Mouse (Mus musculus) limb, embryonic 13.5 days (tissue): ENCODE measurements around the gene Ncoa1. TPM values are rescaled to one million over a fixed set of nuclear protein-coding genes. Genes with fewer than 3 reads are reported as not detected.
"Not testable (repeated sequence)": the region's sequence is repeated elsewhere in the genome, so short reads cannot be mapped to it uniquely, and the experiment has no call there.

Experiments
- ATAC-seq: fragments of 200-750 bp; cut with Nextera tagmentation; 2 replicates; pipeline ENCODE4 v1.8.0; 2017; ENCODE audit warnings: low read depth, moderate number of reproducible peaks, moderate TSS enrichment; ENCODE audit not compliant: low FRiP score
- H3K27ac ChIP-seq: fragments of 300-500 bp; sonication (generic); 2 replicates; pipeline ENCODE4 v1.5.1; 2015; ENCODE audit warnings: inconsistent platforms, mild to moderate bottlenecking, moderate library complexity
- H3K27me3 ChIP-seq: fragments of 300-500 bp; sonication (generic); 2 replicates; pipeline ENCODE4 v1.6.1; 2015; ENCODE audit warnings: mild to moderate bottlenecking, inconsistent platforms
- H3K36me3 ChIP-seq: fragments of 300-500 bp; sonication (generic); 2 replicates; pipeline ENCODE4 v1.6.1; 2015; ENCODE audit warnings: inconsistent platforms, mild to moderate bottlenecking, moderate library complexity
- H3K4me1 ChIP-seq: fragments of 300-500 bp; sonication (generic); 2 replicates; pipeline ENCODE4 v1.6.1; 2015; ENCODE audit warnings: inconsistent platforms
- H3K4me2 ChIP-seq: fragments of 300-500 bp; sonication (generic); replicated peaks from 2 replicates; pipeline ENCODE4 v1.6.1; 2015; ENCODE audit warnings: inconsistent platforms, mild to moderate bottlenecking, moderate library complexity
- H3K4me3 ChIP-seq: fragments of 300-500 bp; sonication (generic); 2 replicates; pipeline ENCODE4 v1.5.1; 2015; ENCODE audit warnings: moderate library complexity, mild to moderate bottlenecking, inconsistent platforms
- H3K9ac ChIP-seq: fragments of 300-500 bp; sonication (generic); 2 replicates; pipeline ENCODE4 v1.6.1; 2015; ENCODE audit warnings: mild to moderate bottlenecking, inconsistent platforms
- H3K9me3 ChIP-seq: fragments of 300-500 bp; sonication (generic); 2 replicates; pipeline ENCODE4 v1.6.1; 2016; ENCODE audit warnings: inconsistent platforms
- WGBS: fragments of 180-500 bp; shearing (Covaris S2); methylation state at CpG from one replicate; pipeline ENCODE4 v1.1.7; 2015; 5-methylcytosine and 5-hydroxymethylcytosine counted together
- polyA plus RNA-seq: library from polyadenylated mRNA; unstranded; fragments of >200 nt; fragmentation: Nextera tagmentation; extraction: Ambion mirVana; gene quantifications from 2 replicates; pipeline ENCODE4 v1.2.1, GENCODE M21; 2015

The Ncoa1 gene
- polyA plus RNA-seq, 1 experiment from 2014 or later, result 9.7 TPM

GRCm38 (mm10) chr12:4469115-4469514 lies 7.9 kb downstream of the Ncoa1 start:
- H3K27me3 ChIP-seq, result no peaks in the 10 kb centered on the region
- no peak overlapping the region for H3K4me3 ChIP-seq
- no peaks in the 10 kb centered on the region for H3K36me3 ChIP-seq
- peaks cover 15% of the 10 kb centered on the region for H3K4me1 ChIP-seq
- H3K4me2 ChIP-seq, result no peak overlapping the region
- no peaks in the 10 kb centered on the region for H3K9me3 ChIP-seq
- no peak overlapping the region for H3K9ac ChIP-seq
- H3K27ac ChIP-seq, result no peak overlapping the region
- ATAC-seq, result no peak
- 55% methylated on average over 2 of the region's 2 CpGs for WGBS

DNA sequence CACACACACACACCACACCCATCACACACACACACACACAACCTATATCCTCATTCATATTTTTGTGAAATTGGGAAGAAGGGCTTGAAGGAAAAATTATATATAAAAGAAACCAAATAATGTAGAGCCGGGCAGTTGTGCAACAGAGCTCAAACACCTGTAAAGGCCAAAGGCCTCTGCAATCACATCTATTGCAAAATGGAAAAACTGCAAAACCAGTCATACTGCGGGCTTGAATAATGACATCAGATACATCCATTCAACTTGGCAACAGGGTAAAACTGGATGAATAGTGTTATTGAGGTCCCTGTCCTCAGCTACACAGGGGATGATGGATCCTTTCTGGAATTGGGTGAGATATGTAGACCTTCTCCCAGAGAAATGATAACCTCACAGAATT lies 13.3 kb downstream of the Ncoa1 start:
- WGBS, result 89% methylated on average over 2 of the region's 2 CpGs
- no peaks in the 10 kb centered on the region for H3K27me3 ChIP-seq
- no peak overlapping the region for H3K9ac ChIP-seq
- H3K4me2 ChIP-seq, result no peak overlapping the region
- H3K27ac ChIP-seq, result no peak overlapping the region
- H3K4me1 ChIP-seq, result no peaks in the 10 kb centered on the region
- no peaks in the 10 kb centered on the region; the same call in 1 of the 2 replicates for H3K36me3 ChIP-seq
- H3K9me3 ChIP-seq, result no peaks in the 10 kb centered on the region
- no peak overlapping the region for H3K4me3 ChIP-seq
- ATAC-seq, result no peak

GRCm38 (mm10) chr12:4462420-4462819 lies 14.6 kb downstream of the Ncoa1 start:
- Histone ChIP-seq H3K9ac (no peak overlapping the region), H3K4me2 (no peak overlapping the region), H3K36me3 (no peaks in the 10 kb centered on the region; the same call in 1 of the 2 replicates), H3K27me3 (no peaks in the 10 kb centered on the region), H3K9me3 (no peaks in the 10 kb centered on the region), H3K4me1 (no peaks in the 10 kb centered on the region), H3K27ac (no peak overlapping the region), H3K4me3 (no peak overlapping the region)
- WGBS, result 80% methylated on average over 1 of the region's 1 CpGs
- ATAC-seq, result no peak

DNA sequence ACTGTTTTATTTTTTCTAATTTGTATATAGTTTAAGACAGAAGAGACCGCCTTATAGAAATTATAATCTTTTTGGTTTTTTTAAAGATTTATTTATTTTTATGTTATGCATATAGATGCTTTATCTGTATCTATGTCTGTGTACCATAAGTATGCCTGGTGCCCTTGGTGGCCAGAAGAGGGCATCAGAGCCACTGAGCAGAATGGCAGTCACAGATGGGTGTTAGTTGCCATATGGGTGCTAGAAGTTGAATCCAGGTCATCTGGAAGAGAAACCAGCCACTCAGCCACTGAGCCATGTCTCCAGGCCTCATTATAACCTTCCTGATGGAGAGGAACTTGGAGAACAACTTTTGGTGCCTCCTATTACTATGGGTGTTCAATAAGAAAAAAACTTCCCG lies 16.0 kb downstream of the Ncoa1 start:
- no peak overlapping the region for H3K27ac ChIP-seq
- no peaks in the 10 kb centered on the region for H3K27me3 ChIP-seq
- H3K4me2 ChIP-seq, result no peak overlapping the region
- WGBS, result 95% methylated on average over 2 of the region's 2 CpGs
- no peak for ATAC-seq
- H3K4me3 ChIP-seq, result no peak overlapping the region
- H3K36me3 ChIP-seq, result no peaks in the 10 kb centered on the region; the same call in 1 of the 2 replicates
- H3K9me3 ChIP-seq, result no peaks in the 10 kb centered on the region
- no peak overlapping the region for H3K9ac ChIP-seq
- H3K4me1 ChIP-seq, result no peaks in the 10 kb centered on the region

GRCm38 (mm10) chr12:4454956-4455565 lies 21.9 kb downstream of the Ncoa1 start:
- no peak overlapping the region for H3K9ac ChIP-seq
- no peak overlapping the region for H3K27ac ChIP-seq
- no peak overlapping the region for H3K4me3 ChIP-seq
- H3K27me3 ChIP-seq, result no peaks in the 10 kb centered on the region
- no peak for ATAC-seq
- H3K9me3 ChIP-seq, result no peaks in the 10 kb centered on the region
- no peak overlapping the region for H3K4me2 ChIP-seq
- H3K36me3 ChIP-seq, result no peaks in the 10 kb centered on the region
- 86% methylated on average over 10 of the region's 10 CpGs for WGBS
- no peaks in the 10 kb centered on the region for H3K4me1 ChIP-seq

DNA sequence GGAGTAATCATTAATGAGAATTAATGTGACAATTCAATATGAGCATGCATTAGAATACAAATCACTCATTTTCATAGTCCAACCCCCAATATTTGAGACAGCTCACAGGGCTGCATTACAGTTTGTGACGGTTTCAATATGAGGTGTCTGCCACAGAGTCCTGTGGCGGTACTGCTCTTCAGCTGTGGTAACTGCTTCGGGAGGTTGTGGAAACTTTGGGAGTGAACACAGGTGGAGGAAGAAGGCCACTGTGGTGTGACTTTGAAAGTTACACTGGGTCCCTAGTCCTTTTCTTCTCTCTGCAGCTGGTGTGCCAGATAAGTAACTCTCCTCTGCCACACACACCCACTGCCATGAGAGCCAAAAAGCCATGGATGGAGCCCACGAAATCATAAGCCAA lies 22.7 kb downstream of the Ncoa1 start:
- 81% methylated on average over 4 of the region's 4 CpGs for WGBS

DNA sequence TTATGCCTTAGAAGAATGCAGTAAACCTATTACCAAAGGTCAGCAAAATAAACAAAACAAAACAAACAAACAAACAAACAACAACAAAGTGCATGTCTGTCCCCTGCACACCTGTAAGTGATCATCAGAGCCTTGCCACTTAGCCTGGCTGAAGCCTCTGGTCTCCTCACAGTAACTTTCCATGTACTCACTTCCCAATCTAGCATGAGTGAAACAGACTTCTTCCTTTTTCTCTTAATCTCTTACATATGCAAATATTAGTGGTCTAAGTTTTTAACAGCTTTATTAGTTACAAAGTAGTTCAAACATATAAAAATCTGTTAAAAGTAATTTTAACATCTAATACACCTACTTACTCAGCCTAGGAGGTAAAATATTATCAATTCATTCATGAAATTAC lies 24.7 kb downstream of the Ncoa1 start:
- no peak overlapping the region for H3K4me2 ChIP-seq
- no peak overlapping the region for H3K4me3 ChIP-seq
- H3K4me1 ChIP-seq, result no peaks in the 10 kb centered on the region
- no peak overlapping the region for H3K27ac ChIP-seq
- H3K9ac ChIP-seq, result no peak overlapping the region
- no peaks in the 10 kb centered on the region for H3K27me3 ChIP-seq
- H3K36me3 ChIP-seq, result no peaks in the 10 kb centered on the region
- no peak for ATAC-seq
- H3K9me3 ChIP-seq, result no peaks in the 10 kb centered on the region

More for the DNA sequence above, 22.7 kb downstream of the Ncoa1 start:
- Histone ChIP-seq H3K9ac (no peak overlapping the region), H3K36me3 (no peaks in the 10 kb centered on the region), H3K9me3 (no peaks in the 10 kb centered on the region), H3K27me3 (no peaks in the 10 kb centered on the region), H3K4me1 (no peaks in the 10 kb centered on the region), H3K27ac (no peak overlapping the region), H3K4me3 (no peak overlapping the region), H3K4me2 (no peak overlapping the region)
- no peak for ATAC-seq

DNA sequence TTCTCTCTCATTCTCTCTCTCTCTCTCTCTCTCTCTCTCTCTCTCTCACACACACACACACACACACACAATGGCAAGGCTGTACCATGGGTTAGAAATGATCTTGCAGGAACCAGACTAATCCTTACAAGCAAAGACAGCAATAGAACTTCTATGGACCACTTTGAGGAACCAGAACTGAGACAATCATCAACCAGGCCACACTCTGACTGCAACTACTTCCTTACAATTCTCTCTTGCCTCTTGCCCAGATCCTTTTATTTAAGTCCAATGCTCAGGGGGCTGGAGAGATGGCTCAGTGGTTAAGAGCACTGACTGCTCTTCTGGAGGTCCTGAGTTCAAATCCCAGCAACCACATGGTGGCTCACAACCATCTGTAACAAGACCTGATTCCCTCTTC lies 26.5 kb downstream of the Ncoa1 start:
- H3K9ac ChIP-seq, H3K4me1 ChIP-seq, ATAC-seq, H3K4me2 ChIP-seq, H3K4me3 ChIP-seq, H3K36me3 ChIP-seq, H3K9me3 ChIP-seq, H3K27ac ChIP-seq, H3K27me3 ChIP-seq: not testable (repeated sequence)

- Histone ChIP-seq H3K4me2 (no peak overlapping the region), H3K36me3 (no peaks in the 10 kb centered on the region), H3K9me3 (no peaks in the 10 kb centered on the region), H3K9ac (no peak overlapping the region), H3K4me1 (no peaks in the 10 kb centered on the region), H3K4me3 (no peak overlapping the region), H3K27ac (no peak overlapping the region), H3K27me3 (no peaks in the 10 kb centered on the region)
- no peak for ATAC-seq
- WGBS, result 85% methylated on average over 4 of the region's 4 CpGs
These were observed 28.8 kb downstream of the Ncoa1 start for GRCm38 (mm10) chr12:4448076-4448589.

DNA sequence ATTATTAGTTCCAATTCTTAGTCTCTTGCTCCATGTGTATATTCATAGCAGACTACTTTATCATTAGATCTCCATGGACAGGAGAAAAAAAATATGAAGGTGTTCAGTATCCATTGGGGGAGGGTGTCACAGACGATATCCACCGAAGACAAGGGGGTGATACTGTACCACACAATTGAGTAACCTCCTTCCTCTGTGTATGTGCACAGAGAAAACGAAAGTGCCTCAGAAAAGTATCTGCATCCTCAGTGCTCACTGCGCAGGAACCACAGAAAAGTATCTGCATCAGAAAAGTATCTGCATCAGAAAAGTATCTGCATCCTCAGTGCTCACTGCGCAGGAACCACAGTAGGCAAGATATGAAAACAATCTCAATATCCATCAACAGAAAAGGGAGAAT lies 32.0 kb downstream of the Ncoa1 start:
- Histone ChIP-seq H3K4me2 (no peak overlapping the region), H3K4me3 (no peak overlapping the region), H3K27ac (no peak overlapping the region), H3K27me3 (no peaks in the 10 kb centered on the region), H3K36me3 (no peaks in the 10 kb centered on the region), H3K9ac (no peak overlapping the region), H3K4me1 (no peaks in the 10 kb centered on the region), H3K9me3 (no peaks in the 10 kb centered on the region)
- no peak for ATAC-seq
- 87% methylated on average over 5 of the region's 5 CpGs for WGBS

DNA sequence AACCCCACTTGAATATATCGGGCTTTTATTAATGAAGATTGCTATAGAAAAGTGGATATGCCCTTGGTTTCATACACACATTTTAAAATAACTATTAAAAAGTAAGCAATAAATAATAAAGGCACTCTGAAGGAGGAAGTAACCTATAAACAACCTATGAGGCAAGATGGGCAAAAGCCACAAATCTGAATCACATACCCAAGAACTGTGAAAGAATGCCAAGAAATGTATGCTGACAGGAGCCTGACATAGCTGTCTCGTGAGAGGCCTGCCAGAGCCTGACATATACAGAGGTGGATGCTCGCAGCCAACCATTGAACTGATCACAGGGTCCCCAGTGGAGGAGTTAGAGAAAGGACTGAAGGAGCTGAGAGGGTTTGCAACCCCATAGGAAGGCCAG lies 35.5 kb downstream of the Ncoa1 start:
- H3K27ac ChIP-seq, result no peak overlapping the region
- H3K36me3 ChIP-seq, result no peaks in the 10 kb centered on the region
- H3K9ac ChIP-seq, result no peak overlapping the region
- ATAC-seq, result no peak
- no peak overlapping the region for H3K4me3 ChIP-seq
- no peaks in the 10 kb centered on the region for H3K9me3 ChIP-seq
- no peak overlapping the region for H3K4me2 ChIP-seq
- H3K27me3 ChIP-seq, result no peaks in the 10 kb centered on the region
- 79% methylated on average over 3 of the region's 3 CpGs for WGBS
- no peaks in the 10 kb centered on the region for H3K4me1 ChIP-seq

DNA sequence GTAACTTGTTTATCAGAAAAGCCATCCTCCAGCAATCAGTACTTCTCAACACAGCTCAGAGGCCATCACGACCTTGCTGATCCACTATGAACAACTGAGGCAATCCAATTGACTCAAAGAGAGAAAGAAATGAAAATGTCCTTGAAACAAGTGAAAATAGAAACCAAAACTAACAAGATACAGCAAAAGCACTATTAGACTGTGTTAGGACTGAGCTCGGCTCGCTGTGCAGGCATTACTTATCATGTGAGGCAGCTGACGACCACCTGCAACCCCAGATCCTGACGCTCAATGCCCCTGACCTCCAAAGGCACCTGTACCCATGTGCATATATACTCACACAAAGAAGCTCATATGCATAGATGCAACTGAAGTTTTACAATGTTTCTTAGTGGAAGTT lies 40.8 kb downstream of the Ncoa1 start:
- no peak for ATAC-seq
- 80% methylated on average over 5 of the region's 5 CpGs for WGBS
- Histone ChIP-seq H3K36me3 (no peaks in the 10 kb centered on the region), H3K4me1 (peaks cover 19% of the 10 kb centered on the region), H3K4me2 (no peak overlapping the region), H3K27ac (no peak overlapping the region), H3K9ac (no peak overlapping the region), H3K27me3 (no peaks in the 10 kb centered on the region), H3K4me3 (no peak overlapping the region), H3K9me3 (no peaks in the 10 kb centered on the region)

- Histone ChIP-seq H3K9ac (no peak overlapping the region), H3K27me3 (no peaks in the 10 kb centered on the region), H3K4me1 (peaks cover 22% of the 10 kb centered on the region), H3K9me3 (no peaks in the 10 kb centered on the region), H3K4me3 (no peak overlapping the region), H3K36me3 (no peaks in the 10 kb centered on the region), H3K4me2 (no peak overlapping the region), H3K27ac (no peak overlapping the region)
- WGBS, result 53% methylated on average over 2 of the region's 2 CpGs
- ATAC-seq, result no peak
These were observed 43.4 kb downstream of the Ncoa1 start for GRCm38 (mm10) chr12:4433549-4433948.
